Mouse (Mus musculus) 3134 (cell line): ENCODE data around the gene Trpc4.

Experiments used
- DNase-seq: peaks from one replicate; pipeline ENCODE4 v3.0.0-alpha.2; 2011; ENCODE audit warnings: low spot score; ENCODE audit not compliant: insufficient read length; ENCODE audit errors: extremely low read depth

Trpc4 gene

DNA sequence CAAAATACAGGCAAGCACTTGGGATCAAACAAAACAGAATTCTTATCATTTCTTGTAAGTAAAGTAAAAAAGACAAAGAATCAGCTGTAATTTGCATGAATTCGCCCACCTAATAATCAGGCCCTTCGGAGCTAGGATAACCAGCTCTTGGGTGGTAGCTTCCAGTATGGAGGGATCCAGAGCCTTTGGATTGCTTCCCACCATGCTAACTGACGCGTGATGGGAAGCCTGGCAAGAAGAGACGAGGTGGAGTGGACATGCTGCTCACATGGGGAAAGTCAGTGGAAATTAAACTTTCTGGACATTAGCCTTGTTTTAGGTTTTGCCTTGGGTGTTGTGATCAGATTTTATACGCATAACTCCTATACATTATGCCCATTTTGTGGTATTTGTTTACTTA lies 93.5 kb downstream of the Trpc4 start:
- no peak for DNase-seq

DNA sequence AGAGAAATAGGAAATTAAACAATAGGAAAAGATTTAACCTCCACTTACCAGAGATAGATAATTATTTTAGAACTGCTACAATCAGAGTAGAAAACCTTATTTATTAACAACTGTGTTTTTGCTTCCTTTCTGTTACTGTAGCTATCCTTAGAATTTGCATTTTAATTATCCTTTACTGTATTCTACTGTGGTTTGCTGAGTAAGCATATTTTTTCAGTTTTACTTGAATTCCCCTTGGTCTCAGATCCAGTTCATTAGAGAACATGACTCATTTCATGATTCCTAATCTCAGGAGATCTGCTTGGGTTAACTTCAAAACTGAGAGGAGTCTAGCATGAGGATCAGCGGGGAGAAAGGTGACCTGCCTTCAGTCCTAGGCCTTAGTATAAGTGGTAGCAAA lies 111.1 kb downstream of the Trpc4 start:
- DNase-seq, result no peak

DNA sequence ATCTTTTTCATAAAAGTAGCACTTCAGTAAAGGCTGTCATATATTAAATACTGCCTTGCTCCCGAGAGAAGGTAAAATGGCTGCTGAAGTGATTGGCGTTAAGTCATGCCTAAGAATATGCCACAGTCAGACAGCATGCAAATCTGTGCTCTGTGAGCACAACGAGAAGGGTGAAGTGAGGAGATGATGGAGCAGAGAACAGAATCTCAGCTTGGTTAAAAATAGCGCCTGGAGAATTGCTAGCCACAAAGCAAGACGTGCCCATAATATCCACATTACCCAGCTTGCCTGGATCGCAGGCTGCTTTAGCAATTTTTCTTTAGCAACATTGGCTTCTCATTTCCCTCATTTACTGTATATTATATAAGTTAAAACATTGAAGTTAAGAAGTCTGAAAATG lies 113.3 kb downstream of the Trpc4 start:
- no peak for DNase-seq

DNA sequence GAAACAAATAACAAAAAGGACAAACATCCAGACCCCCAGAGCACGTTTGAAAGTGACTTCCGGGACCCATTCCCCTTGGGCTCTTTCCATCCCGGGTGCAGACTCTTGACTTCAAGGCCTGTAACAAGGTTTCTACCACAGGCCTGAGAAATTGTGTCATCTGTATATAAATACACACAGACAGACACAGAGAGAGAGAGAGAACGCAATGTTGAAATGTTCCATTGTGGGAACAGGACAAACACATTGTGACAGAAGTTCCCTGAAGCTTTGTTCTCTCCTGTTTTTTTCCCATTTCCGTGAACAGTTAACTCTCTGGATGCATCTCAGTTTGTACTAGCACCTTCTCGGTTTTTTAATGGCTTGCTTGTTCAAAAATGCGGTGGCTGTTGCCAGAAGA lies 118.8 kb downstream of the Trpc4 start:
- no peak for DNase-seq

DNA sequence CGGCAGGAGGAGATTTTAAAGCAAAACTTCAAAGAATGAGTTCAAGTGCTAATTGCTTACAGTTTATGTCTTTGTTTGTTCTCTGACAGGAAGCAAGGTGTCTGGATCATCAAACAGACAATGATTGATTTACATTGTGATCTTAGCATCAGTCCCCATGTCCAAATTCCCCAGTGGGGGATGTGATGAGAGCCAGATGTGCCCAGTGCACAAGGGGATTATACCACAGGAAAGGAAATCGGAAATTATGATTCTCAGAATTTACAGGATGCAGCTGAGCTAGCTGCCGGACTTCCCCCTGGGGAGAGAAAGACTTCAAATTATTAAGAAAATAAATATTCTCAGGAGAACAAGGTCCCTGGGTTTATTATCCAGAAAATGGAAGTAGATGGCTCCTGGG lies 133.9 kb downstream of the Trpc4 start:
- DNase-seq, result no peak

DNA sequence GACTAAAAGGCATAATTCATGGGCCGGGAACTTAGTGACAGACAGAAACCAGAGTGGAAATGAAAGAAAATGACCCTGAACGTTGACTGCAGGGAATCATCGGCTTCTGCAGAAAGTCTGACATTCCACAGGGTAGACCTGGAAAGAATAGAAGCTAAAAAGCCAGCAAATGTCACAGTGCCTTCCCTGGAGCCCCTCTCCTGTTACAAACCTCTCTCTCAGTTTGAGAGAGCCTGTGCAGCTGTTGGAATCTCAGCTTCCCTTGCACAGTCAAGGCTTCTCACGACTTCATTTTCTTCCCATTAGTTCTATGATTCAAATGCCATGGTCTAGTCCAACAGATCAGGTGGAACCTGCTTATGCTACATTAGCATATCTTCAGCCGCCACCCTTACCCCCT lies 154.8 kb downstream of the Trpc4 start:
- no peak for DNase-seq

DNA sequence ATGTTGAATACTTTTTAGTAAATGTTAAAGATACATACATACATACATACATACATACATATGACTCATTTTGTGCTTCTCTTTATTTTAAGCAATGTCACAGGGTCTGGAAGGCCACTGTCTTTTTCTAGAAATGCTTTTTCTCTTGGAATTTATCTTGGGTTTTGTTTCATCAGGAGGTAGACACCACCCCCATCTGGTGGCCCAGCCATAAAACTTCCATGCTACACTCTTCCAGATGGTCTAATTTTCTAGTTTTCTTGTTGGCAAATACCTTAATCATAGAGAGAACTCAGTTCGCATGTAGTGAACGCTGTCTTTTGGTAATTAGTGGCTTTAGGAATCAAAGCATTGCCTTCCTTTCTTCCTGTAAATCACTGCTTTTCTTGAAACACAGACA lies 158.2 kb downstream of the Trpc4 start:
- DNase-seq, result no peak

DNA sequence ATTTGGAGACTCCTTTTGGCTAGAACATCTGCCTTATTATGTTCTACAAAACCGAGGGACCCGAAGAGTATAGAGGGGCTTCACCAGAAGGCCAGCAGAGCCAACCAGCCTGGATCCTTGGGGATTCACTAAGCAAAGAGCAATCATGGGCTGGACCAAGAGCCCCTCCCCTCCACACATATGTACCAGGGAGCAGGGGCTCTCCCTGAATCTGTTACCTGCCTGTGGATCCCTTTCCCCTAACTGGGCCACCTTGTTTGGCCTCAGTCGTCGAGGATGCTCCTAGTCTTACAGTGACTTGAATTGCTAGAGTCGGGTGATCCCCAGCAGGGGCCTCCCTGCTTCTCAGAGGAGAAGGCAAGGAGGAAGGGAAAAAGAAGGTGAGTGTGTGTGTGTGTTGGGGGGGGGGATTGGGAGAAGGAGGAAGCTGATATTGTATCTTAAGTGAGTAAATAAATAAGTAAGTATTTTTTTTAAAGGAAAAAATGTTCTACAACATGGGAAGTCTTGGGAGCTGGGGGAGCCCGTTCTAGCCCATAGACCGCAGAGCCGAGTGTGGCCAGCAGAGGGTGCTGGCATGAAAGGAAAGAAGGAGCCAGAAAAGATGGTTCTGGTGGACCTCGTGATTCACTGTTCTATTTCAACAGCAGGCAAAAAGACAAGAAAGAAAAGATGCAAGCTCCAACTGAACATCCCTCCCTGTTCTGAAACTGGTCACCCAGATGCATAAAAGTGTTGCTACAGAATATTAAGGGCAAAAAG lies 197.2 kb downstream of the Trpc4 start:
- peak; percentile 25 for DNase-seq

DNA sequence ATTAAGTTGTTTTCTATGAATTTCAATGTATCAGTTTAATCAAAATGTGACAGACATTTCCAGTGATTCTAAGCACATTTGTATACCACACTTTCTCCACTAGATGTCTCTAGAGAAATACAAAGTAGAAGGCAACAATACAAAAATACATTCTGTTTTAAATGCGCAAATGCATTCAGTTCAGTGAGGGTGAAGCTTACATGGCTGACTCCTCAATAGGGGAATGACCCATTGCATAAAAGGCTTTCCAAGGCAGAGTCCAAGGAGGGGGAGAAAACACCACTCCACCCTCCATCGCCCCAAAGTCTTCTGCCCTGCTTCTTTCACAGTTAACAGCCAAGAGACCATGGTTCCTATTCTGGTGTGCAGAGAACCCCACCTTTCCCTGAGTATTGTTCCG lies 201.7 kb downstream of the Trpc4 start:
- no peak for DNase-seq

DNA sequence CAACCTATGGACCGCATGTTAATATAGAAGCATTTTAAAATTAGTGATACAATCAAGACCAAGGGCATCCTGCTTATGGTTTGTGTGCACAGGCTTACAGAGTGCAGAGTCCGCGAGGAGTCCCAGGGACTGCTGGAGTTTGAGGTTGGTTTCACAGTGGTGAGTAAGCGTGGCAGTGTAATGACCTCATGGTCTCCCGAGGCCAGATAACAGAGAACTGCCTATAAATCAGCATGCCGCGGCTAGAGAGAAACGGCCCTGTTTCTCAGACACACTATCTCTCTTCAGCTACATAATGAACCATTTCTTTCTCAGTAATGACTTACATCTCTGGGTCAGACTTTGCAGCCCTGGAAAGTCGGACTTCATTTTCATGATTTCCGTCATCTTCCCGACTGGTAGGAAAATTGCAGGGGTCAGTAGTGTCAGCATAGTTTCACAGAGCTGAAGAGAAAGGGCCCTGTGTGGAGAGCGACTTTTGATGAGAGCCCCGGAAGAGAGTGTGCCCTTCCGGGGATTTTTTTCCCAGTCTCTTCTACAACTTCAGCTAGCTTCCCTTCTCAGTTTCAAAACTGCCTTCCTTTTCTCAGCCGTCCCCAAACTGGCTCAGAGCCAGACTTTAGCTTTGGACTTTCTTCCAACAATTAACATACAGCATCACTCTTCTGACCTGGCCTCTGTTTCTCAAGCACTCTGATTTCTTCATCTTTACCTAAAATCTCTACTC lies 202.8 kb downstream of the Trpc4 start:
- DNase-seq, result peak; percentile 13

DNA sequence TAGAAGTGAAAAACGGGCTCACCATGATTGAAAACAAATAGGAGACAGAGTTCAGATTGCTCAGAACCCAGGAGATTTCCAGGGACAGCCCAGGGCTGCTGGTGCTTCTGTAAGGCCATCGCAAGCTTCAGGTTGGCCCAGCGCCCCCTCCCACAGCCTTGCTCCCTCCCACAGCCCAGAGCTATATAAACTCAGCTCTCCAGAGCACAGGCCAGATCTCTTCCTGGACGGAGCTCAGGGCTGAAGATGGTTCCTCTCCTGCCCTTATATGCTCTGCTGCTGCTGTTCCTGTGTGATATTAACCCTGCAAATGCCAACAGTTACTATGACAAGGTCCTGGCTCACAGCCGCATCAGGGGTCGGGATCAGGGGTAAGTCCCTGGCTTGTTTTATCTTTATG lies 205.1 kb downstream of the Trpc4 start, which contains the start of gene Postn:
Gene Postn (plus strand): TSS at position 213 of the 400 bp plus-strand sequence.
- no peak for DNase-seq

DNA sequence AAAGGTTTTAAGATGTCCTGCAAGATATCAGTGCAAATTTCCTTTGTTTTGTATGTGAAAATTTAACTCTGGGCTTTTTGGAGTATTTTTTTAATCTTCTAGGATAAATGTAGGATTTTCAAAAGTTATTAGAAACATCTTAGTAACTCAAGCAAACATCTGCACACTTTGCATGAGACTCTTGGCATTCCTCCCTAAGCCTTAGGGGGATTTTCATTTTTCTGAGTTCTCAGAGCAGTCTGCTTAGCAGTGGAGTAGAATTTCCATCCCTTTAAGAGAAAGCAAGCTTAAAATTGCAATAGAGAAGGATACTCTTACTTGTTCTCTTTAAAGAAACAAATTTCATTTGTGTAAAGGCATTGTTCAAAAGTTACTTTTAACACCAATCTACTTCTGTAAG lies 205.8 kb downstream of the Trpc4 start:
- no peak for DNase-seq
